Mouse (Mus musculus) cortical plate, adult 2 months (tissue): Measurements from ENCODE around the gene Trit1.

ENCODE experiments used
- CTCF ChIP-seq: fragments of 200-500 bp; IDR thresholded peaks from 2 replicates; pipeline ENCODE4 v1.5.1; 2011; ENCODE audit warnings: mild to moderate bottlenecking, control low read depth, low read length; ENCODE audit not compliant: insufficient read depth; ENCODE audit errors: extremely low read depth
- POLR2A ChIP-seq: fragments of 200-500 bp; IDR thresholded peaks from 2 replicates; pipeline ENCODE4 v1.6.1; 2011; ENCODE audit warnings: mild to moderate bottlenecking, low read length, control low read depth; ENCODE audit not compliant: insufficient read depth; ENCODE audit errors: extremely low read depth

GRCm38 (mm10) chr4:123000130-123000529 lies 16.3 kb upstream of the Trit1 start:
- TF ChIP-seq POLR2A (no peak), CTCF (no peak)
